Mouse (Mus musculus): ENCODE data around the gene Ddhd1. TPM values are rescaled to one million over a fixed set of nuclear protein-coding genes. Genes with fewer than 3 reads are reported as not detected.
A peak's percentile ranks its signal among the peaks of the same experiment; 100 is the strongest.

Ddhd1 gene
- total RNA-seq (2022): 10 to 100 TPM; 81.4 to 86.2 (median 83.9) TPM

- DNase-seq (ENCODE audit: low spot score in 2 of 2): peak; percentile 74 to 83
These were observed at the start of gene Ddhd1 for GRCm38 (mm10) chr14:45657641-45658611. Ddhd1 (minus strand) TSS chr14:45658143.

- no peak for DNase-seq (ENCODE audit: low spot score in 2 of 2)
These were observed 49.4 kb upstream of the Ddhd1 start for GRCm38 (mm10) chr14:45707176-45707910.

GRCm38 (mm10) chr14:45700031-45700572 lies 42.2 kb upstream of the Ddhd1 start:
- no peak for DNase-seq (ENCODE audit: low spot score in 2 of 2)

- no peak for DNase-seq (ENCODE audit: low spot score in 2 of 2)
These were observed 40.9 kb upstream of the Ddhd1 start for GRCm38 (mm10) chr14:45698867-45699266.

- DNase-seq (ENCODE audit: low spot score in 2 of 2): no peak
These were observed 38.2 kb upstream of the Ddhd1 start for GRCm38 (mm10) chr14:45696098-45696497.

GRCm38 (mm10) chr14:45693891-45694290 lies 35.9 kb upstream of the Ddhd1 start:
- no peak for DNase-seq (ENCODE audit: low spot score in 2 of 2)

GRCm38 (mm10) chr14:45690520-45691246 lies 32.7 kb upstream of the Ddhd1 start:
- peak; percentile 23 to 64 for DNase-seq (ENCODE audit: low spot score in 2 of 2)

GRCm38 (mm10) chr14:45685313-45685712 lies 27.4 kb upstream of the Ddhd1 start:
- DNase-seq (ENCODE audit: low spot score in 2 of 2): no peak

- DNase-seq (ENCODE audit: low spot score in 2 of 2): no peak
These were observed 18.8 kb upstream of the Ddhd1 start for GRCm38 (mm10) chr14:45676722-45677121.

- DNase-seq (ENCODE audit: low spot score in 2 of 2): no peak
These were observed 10.4 kb upstream of the Ddhd1 start for GRCm38 (mm10) chr14:45668325-45668724.

- no peak for DNase-seq (ENCODE audit: low spot score in 2 of 2)
These were observed 9.3 kb upstream of the Ddhd1 start for GRCm38 (mm10) chr14:45667231-45667630.

- no peak for DNase-seq (ENCODE audit: low spot score in 2 of 2)
These were observed 3.6 kb upstream of the Ddhd1 start for GRCm38 (mm10) chr14:45661575-45661974.

- no peak for DNase-seq (ENCODE audit: low spot score in 2 of 2)
These were observed 2.4 kb upstream of the Ddhd1 start for GRCm38 (mm10) chr14:45660315-45660714.

GRCm38 (mm10) chr14:45656831-45657640 lies 907 bp downstream of the Ddhd1 start:
- DNase-seq (ENCODE audit: low spot score in 2 of 2): peak; percentile 37 to 42

GRCm38 (mm10) chr14:45654876-45655416 lies 3.0 kb downstream of the Ddhd1 start:
- no peak for DNase-seq (ENCODE audit: low spot score in 2 of 2)

- DNase-seq (ENCODE audit: low spot score in 2 of 2): no peak
These were observed 4.2 kb downstream of the Ddhd1 start for GRCm38 (mm10) chr14:45653756-45654155.

GRCm38 (mm10) chr14:45648999-45649818 lies 8.7 kb downstream of the Ddhd1 start:
- no peak for DNase-seq (ENCODE audit: low spot score in 2 of 2)

- no peak for DNase-seq (ENCODE audit: low spot score in 2 of 2)
These were observed 9.8 kb downstream of the Ddhd1 start for GRCm38 (mm10) chr14:45648144-45648543.

GRCm38 (mm10) chr14:45647632-45648031 lies 10.3 kb downstream of the Ddhd1 start:
- DNase-seq (ENCODE audit: low spot score in 2 of 2): no peak

Data from layer of hippocampus, adult 8-10 months (tissue).